Mouse (Mus musculus) megakaryocyte, adult 5-6 weeks (primary cell): ENCODE results near the gene Slc16a4. TPM values are rescaled to one million over a fixed set of nuclear protein-coding genes. Genes with fewer than 3 reads are reported as not detected.

Experiments used
- ATAC-seq: 2 replicates; pipeline ENCODE4 v1.8.0; 2016; ENCODE audit warnings: mild to moderate bottlenecking, inconsistent platforms; ENCODE audit not compliant: poor library complexity, severe bottlenecking
- total RNA-seq, 2 experiments: library from RNA; stranded (forward) in 1 of 2; stranded (reverse) in 1 of 2; fragments of 153-499, 151-499 nt in 1 of 2; fragments of 221-1000, 200-1000 nt in 1 of 2; gene quantifications; 2 replicates each; pipeline versions ENCODE4 v1.2.3 to v1.2.4; 2015 to 2017

The Slc16a4 gene
- total RNA-seq, 2 experiments from 2014 or later = 0.18 to 0.36 TPM

- no peak for ATAC-seq
Observed at GRCm38 (mm10) chr3:107357700-107358234, 66.7 kb downstream of the Slc16a4 start.

GRCm38 (mm10) chr3:107360341-107360740 is 69.3 kb downstream of the Slc16a4 start:
- ATAC-seq = no peak

Other genes with a start within 250 kb of the Slc16a4 start
- under 0.01 and 0.07 TPM in 2 replicates for gene Kcna2, start 190.1 kb upstream of the Slc16a4 start, total RNA-seq (2015)
- gene Kcna2, start 190.1 kb upstream of the Slc16a4 start, total RNA-seq (2017) = 0.04 TPM in 1 of 2 replicates, not detected in the other
- not detected in 2 replicates for gene Kcna10, start 108.2 kb upstream of the Slc16a4 start, total RNA-seq (2015)
- not detected in 2 replicates for gene Kcna10, start 108.2 kb upstream of the Slc16a4 start, total RNA-seq (2017)
- 0.25 and 0.74 TPM in 2 replicates for gene Cym, start 69.5 kb upstream of the Slc16a4 start, total RNA-seq (2015)
- gene Cym, start 69.5 kb upstream of the Slc16a4 start, total RNA-seq (2017) = not detected in 2 replicates
- not detected in 2 replicates for gene A630076J17Rik, start 60.6 kb upstream of the Slc16a4 start, total RNA-seq (2015)
- gene A630076J17Rik, start 60.6 kb upstream of the Slc16a4 start, total RNA-seq (2017) = not detected in 2 replicates
- not detected in 2 replicates for gene Prok1, start 51.5 kb upstream of the Slc16a4 start, total RNA-seq (2015)
- gene Prok1, start 51.5 kb upstream of the Slc16a4 start, total RNA-seq (2017) = not detected in 2 replicates
- gene Lamtor5, start 12.4 kb upstream of the Slc16a4 start, total RNA-seq (2015) = 194 and 214 TPM in 2 replicates
- gene Lamtor5, start 12.4 kb upstream of the Slc16a4 start, total RNA-seq (2017) = 72.6 and 72.9 TPM in 2 replicates
- gene Rbm15, start 42.4 kb downstream of the Slc16a4 start, total RNA-seq (2015) = 38.8 and 40.8 TPM in 2 replicates
- gene Rbm15, start 42.4 kb downstream of the Slc16a4 start, total RNA-seq (2017) = 28.6 and 31.3 TPM in 2 replicates
- not detected in 2 replicates for gene Kcnc4, start 168.3 kb downstream of the Slc16a4 start, total RNA-seq (2015)
- not detected in 2 replicates for gene Kcnc4, start 168.3 kb downstream of the Slc16a4 start, total RNA-seq (2017)
- not detected in 2 replicates for gene Slc6a17, start 226.8 kb downstream of the Slc16a4 start, total RNA-seq (2015)
- not detected in 2 replicates for gene Slc6a17, start 226.8 kb downstream of the Slc16a4 start, total RNA-seq (2017)